Mouse (Mus musculus) CH12.LX (cell line): ENCODE results near the gene Slc35f3. TPM values are rescaled to one million over a fixed set of nuclear protein-coding genes. Genes with fewer than 3 reads are reported as not detected.

Source experiments
- DNase-seq: peaks from one replicate; pipeline ENCODE4 v3.0.0-alpha.2; 2013; ENCODE audit errors: extremely low read depth
- H3K27ac ChIP-seq: 2 replicates; pipeline ENCODE4 v1.5.1; 2012; ENCODE audit warnings: low read depth, mild to moderate bottlenecking, control low read depth, moderate library complexity; ENCODE audit not compliant: insufficient read depth
- H3K27me3 ChIP-seq: replicated peaks from 2 replicates; pipeline ENCODE3; 2012; ENCODE audit warnings: inconsistent platforms
- H3K36me3 ChIP-seq, 2 experiments: replicated peaks in 1 of 2; 2 replicates each; pipeline versions ENCODE3 to v1.6.1; 2012; ENCODE audit warnings: inconsistent platforms in 1 of 2, low read length in 1 of 2, mild to moderate bottlenecking in 1 of 2, mixed read lengths in 1 of 2, moderate library complexity in 1 of 2; ENCODE audit not compliant: control insufficient read depth in 1 of 2, insufficient read depth in 1 of 2
- H3K4me1 ChIP-seq, 2 experiments: 2 replicates each; pipeline ENCODE4 v1.6.1; 2012; ENCODE audit warnings: inconsistent platforms in 1 of 2, moderate library complexity in 1 of 2; ENCODE audit not compliant: insufficient read depth in 2 of 2, control insufficient read depth in 1 of 2
- H3K4me2 ChIP-seq: 2 replicates; pipeline ENCODE4 v1.6.1; 2012; ENCODE audit warnings: low read depth, mild to moderate bottlenecking, control low read depth; ENCODE audit not compliant: poor library complexity, insufficient read depth, severe bottlenecking
- H3K4me3 ChIP-seq, 3 experiments: fragments of 150-350 bp in 1 of 3; sonication (generic) in 1 of 3; replicated peaks in 1 of 3; 2 replicates each; pipeline versions ENCODE3 to v1.5.1; 2011 to 2012; ENCODE audit warnings: low read depth in 2 of 3, low read length in 2 of 3, mild to moderate bottlenecking in 2 of 3, moderate library complexity in 2 of 3, control low read depth in 1 of 3, improper control_type of control experiment in 1 of 3, inconsistent platforms in 1 of 3, mixed read lengths in 1 of 3; ENCODE audit not compliant: poor library complexity in 1 of 3
- H3K79me2 ChIP-seq: replicated peaks from 2 replicates; pipeline ENCODE4 v1.6.1; 2012; ENCODE audit warnings: mild to moderate bottlenecking, moderate library complexity; ENCODE audit not compliant: control insufficient read depth, poor library complexity, insufficient read depth, severe bottlenecking; ENCODE audit errors: extremely low read depth
- H3K9ac ChIP-seq: 2 replicates; pipeline ENCODE4 v1.6.1; 2012; ENCODE audit warnings: low read depth, mild to moderate bottlenecking, control low read depth, moderate library complexity; ENCODE audit not compliant: insufficient read depth
- H3K9me3 ChIP-seq: replicated peaks from 2 replicates; pipeline ENCODE3; 2012; ENCODE audit warnings: low read length, inconsistent platforms, mixed read lengths
- BHLHE40 ChIP-seq: IDR thresholded peaks from 2 replicates; pipeline ENCODE4 v1.6.1; 2011; ENCODE audit warnings: mild to moderate bottlenecking, low read depth, low read length, improper control_type of control experiment
- CHD1 ChIP-seq: IDR thresholded peaks from 2 replicates; pipeline ENCODE4 v1.6.1; 2012; ENCODE audit warnings: low read depth, low read length, improper control_type of control experiment, inconsistent platforms
- CTCF ChIP-seq, 2 experiments: IDR thresholded peaks in 1 of 2; conservative IDR thresholded peaks in 1 of 2; 2 replicates each; pipeline ENCODE4 v1.5.1; 2011 to 2012; ENCODE audit warnings: low read depth in 2 of 2, low read length in 2 of 2, improper control_type of control experiment in 1 of 2, inconsistent platforms in 1 of 2, mild to moderate bottlenecking in 1 of 2, moderate library complexity in 1 of 2
- EP300 ChIP-seq: IDR thresholded peaks from 2 replicates; pipeline ENCODE4 v1.6.1; 2011; ENCODE audit warnings: low read length, improper control_type of control experiment
- MAZ ChIP-seq: IDR thresholded peaks from 2 replicates; pipeline ENCODE4 v1.6.1; 2012; ENCODE audit warnings: low read depth, mild to moderate bottlenecking, inconsistent platforms, low read length, improper control_type of control experiment, moderate library complexity
- NRF1 ChIP-seq: IDR thresholded peaks from 2 replicates; pipeline ENCODE4 v1.6.1; 2014; ENCODE audit warnings: low read depth, mild to moderate bottlenecking, inconsistent platforms, low read length, improper control_type of control experiment, moderate library complexity
- POLR2A ChIP-seq: IDR thresholded peaks from 2 replicates; pipeline ENCODE4 v1.6.1; 2011; ENCODE audit warnings: low read depth, mild to moderate bottlenecking, improper control_type of control experiment, low read length
- RAD21 ChIP-seq: IDR thresholded peaks from 2 replicates; pipeline ENCODE4 v1.6.1; 2011; ENCODE audit warnings: low read depth, mild to moderate bottlenecking, low read length, improper control_type of control experiment, moderate library complexity
- SIN3A ChIP-seq: IDR thresholded peaks from 2 replicates; pipeline ENCODE4 v1.6.1; 2012; ENCODE audit warnings: low read length, improper control_type of control experiment, inconsistent platforms
- SMC3 ChIP-seq: IDR thresholded peaks from 2 replicates; pipeline ENCODE4 v1.6.1; 2011; ENCODE audit warnings: low read depth, low read length, improper control_type of control experiment
- TBP ChIP-seq: conservative IDR thresholded peaks from 2 replicates; pipeline ENCODE4 v1.6.1; 2011; ENCODE audit warnings: low read depth, low read length, improper control_type of control experiment
- UBTF ChIP-seq: IDR thresholded peaks from 2 replicates; pipeline ENCODE4 v1.6.1; 2012; ENCODE audit warnings: low read depth, mild to moderate bottlenecking, inconsistent platforms, low read length, improper control_type of control experiment, moderate library complexity
- USF2 ChIP-seq: conservative IDR thresholded peaks from 2 replicates; pipeline ENCODE4 v1.6.1; 2011; ENCODE audit warnings: low read depth, low read length, improper control_type of control experiment
- ZNF384 ChIP-seq: IDR thresholded peaks from 2 replicates; pipeline ENCODE4 v1.6.1; 2012; ENCODE audit warnings: low read depth, low read length, improper control_type of control experiment, inconsistent platforms
- dilution Hi-C: fragments of 300-500 bp; cut with MboI; formaldehyde crosslinking; loops from 2 replicates; pipeline ENCODE4 v1.14.3; 2020; ENCODE audit warnings: low sequenced_read_pairs; ENCODE audit not compliant: extremely low pct_unique_long_range_greater_than_20kb, extremely low pct_ligation_motif_present
- in situ Hi-C: fragments of 300-500 bp; cut with MboI; formaldehyde crosslinking; loops from 3 replicates; pipeline ENCODE4 v1.14.3; 2019; ENCODE audit warnings: low sequenced_read_pairs, low pct_ligation_motif_present, low pct_unique_long_range_greater_than_20kb, mixed read lengths
- polyA plus RNA-seq: library from polyadenylated mRNA; unstranded; fragments of >175 nt; gene quantifications from 2 replicates; pipeline ENCODE4 v1.2.1, GENCODE M21; 2012; ENCODE audit warnings: low read depth; ENCODE audit not compliant: insufficient read length
- total RNA-seq, 2 experiments: library from RNA; depleted of rRNA; stranded (reverse); fragments of 300-350 nt in 1 of 2; fragments of >200 nt in 1 of 2; gene quantifications; 2 replicates each; pipeline ENCODE4 v1.2.3; 2012 to 2014

Gene Slc35f3
- total and polyA plus RNA-seq, 3 experiments: 0.20 TPM; not detected in 2

- no peaks in the 10 kb centered on the region for H3K9me3 ChIP-seq
- H3K4me3 ChIP-seq: no peak overlapping the region
- DNase-seq: no peak
- no peaks in the 10 kb centered on the region for H3K79me2 ChIP-seq
- in situ Hi-C loops (loop anchor here (25.0 kb wide), 2 partner anchors 131 to 731 kb away; no protein-coding TSS in a partner anchor), dilution Hi-C loops (no loop called here)
- H3K4me1 ChIP-seq: peaks cover 3 to 7% of the 10 kb centered on the region in 2 experiments; a peak in 3 of 4 replicates
- no peak overlapping the region for H3K9ac ChIP-seq
- no peak overlapping the region for H3K4me2 ChIP-seq
- no peaks in the 10 kb centered on the region for H3K36me3 ChIP-seq
- no peak for TF ChIP-seq CTCF (conservative IDR thresholded peaks at IDR 0.05 in 1 of 2, IDR thresholded peaks at IDR 0.05 in 1 of 2; ENCODE audit: low read depth in 2 of 2, low read length in 2 of 2)
- no peak for TF ChIP-seq UBTF
- TF ChIP-seq POLR2A: no peak
- TF ChIP-seq RAD21: no peak
- TF ChIP-seq BHLHE40: no peak
- TF ChIP-seq SIN3A: no peak
- no peak for TF ChIP-seq SMC3
- no peak for TF ChIP-seq CHD1
- TF ChIP-seq MAZ: no peak
- TF ChIP-seq ZNF384: no peak
- TF ChIP-seq EP300: no peak
- TF ChIP-seq USF2: no peak
- TF ChIP-seq NRF1: no peak
- no peak overlapping the region for H3K27ac ChIP-seq
- peaks cover 89% of the 10 kb centered on the region for H3K27me3 ChIP-seq
Observed at GRCm38 (mm10) chr8:126256585-126257391, 41.6 kb upstream of the Slc35f3 start.

DNA sequence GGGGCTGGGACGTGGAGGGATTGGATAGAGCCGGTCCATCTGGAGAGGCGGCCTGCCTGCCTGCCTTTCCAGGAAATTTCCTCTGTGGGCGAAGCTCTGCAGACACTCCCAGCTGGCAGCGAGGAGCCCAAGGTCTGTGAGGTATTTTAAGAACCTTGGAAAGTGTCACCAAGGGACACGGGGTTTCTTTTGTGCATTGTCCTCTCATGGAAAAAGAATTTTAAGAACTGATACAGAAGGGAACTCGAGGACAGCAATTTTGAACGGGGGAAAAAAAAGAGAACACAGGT, 41.0 kb upstream of the Slc35f3 start:
- no peak overlapping the region for H3K27ac ChIP-seq
- no peak overlapping the region for H3K4me2 ChIP-seq
- H3K4me1 ChIP-seq: peaks cover 3 to 7% of the 10 kb centered on the region in 2 experiments; a peak in 3 of 4 replicates
- no peaks in the 10 kb centered on the region for H3K79me2 ChIP-seq
- DNase-seq: no peak
- in situ Hi-C loops: loop anchor here (25.0 kb wide), 2 partner anchors 130 to 730 kb away; no protein-coding TSS in a partner anchor
- H3K27me3 ChIP-seq: peaks cover 89% of the 10 kb centered on the region
- no peaks in the 10 kb centered on the region for H3K36me3 ChIP-seq
- TF ChIP-seq TBP: no peak
- H3K9ac ChIP-seq: no peak overlapping the region
- H3K4me3 ChIP-seq: no peak overlapping the region
- dilution Hi-C loops: no loop called here
- H3K9me3 ChIP-seq: no peaks in the 10 kb centered on the region
